Mouse (Mus musculus): ENCODE measurements at regions not wholly inside any gene's neighbourhood (a gene's known extent, or its start where the extent isn't known, plus 50 kb on each side); places are given as distances from the start of the nearest gene placed in this dataset.

DNA sequence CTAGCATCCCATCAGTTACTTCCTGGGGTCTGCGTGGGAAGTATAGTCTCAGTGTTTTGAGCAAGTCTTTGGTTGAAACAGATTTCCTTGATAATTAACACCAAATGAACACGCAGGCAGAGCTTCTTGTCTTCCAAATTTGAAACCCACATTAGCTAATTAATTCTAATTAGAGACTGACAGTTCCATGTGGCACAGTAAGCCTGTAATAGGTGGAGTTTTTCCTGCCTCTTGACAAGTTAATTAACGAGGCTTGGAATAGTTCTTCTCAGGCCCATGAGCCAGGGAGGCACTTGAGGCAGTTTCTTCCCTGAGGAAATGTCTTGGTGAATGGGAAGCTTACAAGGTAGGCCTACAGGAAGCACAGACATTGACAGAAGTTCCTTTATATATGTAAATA lies 320.4 kb upstream of the Chd6 start:
- TF ChIP-seq CTCF (IDR thresholded peaks at IDR 0.05; ENCODE audit: low read depth) (no peak), EP300 (IDR thresholded peaks at IDR 0.05; ENCODE audit: low read depth) (no peak)

Measured in heart, postnatal 0 days (tissue).